Mouse (Mus musculus): ENCODE data around the gene Kpnb1.

The Kpnb1 gene

DNA sequence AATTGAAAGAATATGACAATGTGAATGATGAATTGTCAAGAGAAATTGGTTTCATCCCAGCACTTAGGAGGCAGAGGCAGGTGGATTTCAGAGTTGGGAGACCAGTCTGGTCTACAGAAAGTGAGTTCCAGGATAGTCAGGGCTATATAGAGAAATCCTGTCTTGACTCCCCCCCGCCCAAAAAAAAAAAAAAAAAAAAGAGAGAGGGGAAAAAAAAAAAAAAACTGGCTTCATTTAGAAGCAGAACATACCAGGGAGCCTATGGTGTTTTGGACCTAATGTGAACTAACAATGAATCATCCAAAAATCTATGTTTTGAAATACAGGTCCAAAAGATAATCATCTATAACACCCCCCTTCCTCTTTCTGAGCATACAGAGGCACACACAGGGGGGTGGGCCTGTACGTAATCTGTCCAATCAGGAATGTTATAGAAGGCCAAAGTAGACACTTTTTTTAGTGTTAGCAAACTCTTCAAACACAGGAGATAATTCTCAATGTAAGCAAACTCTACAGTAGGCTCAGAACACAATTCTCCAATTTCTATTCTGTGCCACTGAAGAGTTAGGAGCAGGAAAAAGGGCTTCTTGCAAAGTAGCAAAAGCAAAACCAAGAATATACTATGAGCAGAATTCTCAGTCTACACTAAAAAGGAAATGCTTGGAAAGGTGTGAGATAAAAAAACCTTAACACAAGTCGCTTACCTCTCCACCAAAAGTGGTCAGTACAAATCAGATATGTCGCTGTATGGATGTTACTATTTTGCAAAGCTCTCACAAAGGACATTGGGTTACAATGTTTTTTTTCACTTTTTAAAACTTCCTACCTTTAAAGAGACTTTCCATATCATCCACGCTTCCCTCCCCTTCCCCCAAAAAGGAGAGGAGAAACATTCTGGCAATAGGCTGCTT, 1.7 kb downstream of the Kpnb1 start:
- DNase-seq, result no peak

DNA sequence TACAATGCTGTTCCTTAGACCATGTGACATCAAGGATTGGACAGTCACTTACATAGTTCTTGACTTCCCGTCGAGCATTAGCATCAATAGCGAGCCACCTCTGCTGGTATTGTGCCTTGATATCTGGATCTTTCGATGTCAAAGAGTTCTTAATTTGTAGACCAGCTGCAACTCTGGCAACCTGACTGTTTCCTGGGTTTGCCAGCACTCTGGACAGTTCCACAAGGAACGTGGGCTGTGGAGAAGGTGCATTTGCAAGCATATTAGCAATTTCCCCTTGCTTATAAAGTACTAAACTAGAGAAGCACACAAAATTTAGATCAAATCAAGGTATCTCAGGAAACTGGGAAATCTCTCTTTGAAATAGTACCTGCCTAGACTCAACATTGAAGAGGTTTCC, 2.8 kb downstream of the Kpnb1 start:
- DNase-seq, result no peak

DNA sequence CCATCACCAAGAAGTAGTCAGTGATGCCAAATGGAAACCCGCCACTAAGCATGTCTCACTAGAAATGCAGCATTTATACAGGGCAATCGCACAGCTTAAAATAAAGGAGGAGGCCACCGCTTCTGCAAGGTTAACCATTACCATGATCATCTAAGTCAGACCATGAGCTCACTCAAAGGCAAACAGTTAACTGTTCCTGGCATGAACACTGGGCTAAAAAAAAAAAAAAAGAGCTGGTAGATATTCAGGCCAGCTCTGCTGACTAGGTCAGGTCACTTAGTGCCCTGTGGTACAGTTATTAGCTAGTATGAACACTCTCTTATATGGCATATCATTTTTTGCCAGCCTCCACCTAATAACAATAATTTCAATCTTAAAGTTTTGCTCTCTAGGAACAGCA, 5.2 kb downstream of the Kpnb1 start:
- DNase-seq, result no peak

DNA sequence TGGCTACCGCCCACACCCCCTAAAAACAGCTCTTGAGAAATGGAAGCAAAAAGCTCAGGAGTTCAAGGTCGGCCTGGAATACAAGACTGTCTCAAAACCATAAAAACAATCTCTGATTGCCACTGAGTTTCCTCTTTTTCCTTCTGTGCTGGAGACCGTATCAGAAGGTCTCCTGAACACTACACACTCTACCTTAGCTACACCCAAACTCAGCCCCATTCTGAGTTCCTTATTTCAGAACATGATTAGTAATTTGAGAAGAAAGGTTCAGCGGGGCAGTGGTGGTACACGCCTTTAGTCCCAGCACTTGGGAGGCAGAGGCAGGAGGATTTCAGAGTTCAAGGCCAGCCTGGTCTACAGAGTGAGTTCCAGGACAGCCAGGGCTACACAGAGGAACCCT, 6.6 kb downstream of the Kpnb1 start:
- no peak for DNase-seq

DNA sequence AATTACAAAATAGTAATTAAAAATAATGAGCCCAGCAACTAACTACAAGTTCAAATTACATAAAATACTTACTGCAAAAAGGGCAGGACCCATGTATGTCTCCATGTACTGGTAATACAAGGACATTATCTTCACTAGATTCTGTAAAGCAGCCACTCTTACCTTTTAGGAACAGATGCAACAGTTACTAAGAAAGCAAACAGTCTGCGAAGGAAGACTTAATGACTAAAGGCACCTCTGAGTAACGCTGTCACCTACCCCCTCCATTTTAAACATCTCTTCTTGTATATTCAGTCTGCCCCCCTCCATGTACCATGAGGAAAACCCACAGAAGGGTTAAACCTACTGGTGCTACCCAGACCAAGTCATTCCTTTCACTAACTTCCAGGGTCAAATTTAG, 9.5 kb downstream of the Kpnb1 start:
- no peak for DNase-seq

DNA sequence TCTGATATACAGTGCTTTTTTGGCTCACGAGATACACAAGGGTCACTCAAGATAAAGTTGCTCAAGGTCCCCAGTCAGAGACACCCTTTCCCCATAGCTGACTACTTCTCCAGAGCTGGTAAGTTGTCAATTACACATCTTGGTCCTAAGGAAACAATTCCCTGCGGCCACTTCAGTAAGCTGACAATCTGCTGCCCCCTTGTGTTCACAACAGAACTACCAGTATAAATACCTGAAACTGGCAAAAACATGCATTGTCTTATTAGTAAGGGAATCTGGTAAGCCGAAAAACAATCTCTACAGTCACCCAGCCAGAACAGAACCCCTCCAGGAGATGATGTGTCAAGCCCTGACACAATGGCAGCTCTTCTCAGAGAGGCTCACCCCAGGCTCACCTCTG, 10.8 kb downstream of the Kpnb1 start:
- DNase-seq, result no peak

DNA sequence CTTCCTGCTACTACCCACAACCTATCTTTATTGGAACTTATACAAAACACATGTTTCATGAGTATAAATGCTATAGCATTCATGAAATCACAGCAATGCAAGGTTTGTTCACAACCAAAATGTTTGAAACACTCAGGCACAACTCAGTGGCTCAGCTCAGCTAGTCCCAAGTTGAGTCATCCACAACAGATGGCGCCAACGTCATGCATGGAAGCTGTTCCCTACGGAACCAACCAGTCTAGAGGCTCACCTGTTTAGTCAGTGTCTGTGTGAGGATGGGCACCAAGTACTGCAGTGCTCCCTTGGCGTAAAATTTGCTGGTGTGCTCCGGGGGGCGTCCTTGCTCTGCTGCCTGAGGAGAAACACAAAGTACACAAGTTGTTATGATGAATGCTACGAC, 12.2 kb downstream of the Kpnb1 start:
- DNase-seq, result peak; percentile 81

DNA sequence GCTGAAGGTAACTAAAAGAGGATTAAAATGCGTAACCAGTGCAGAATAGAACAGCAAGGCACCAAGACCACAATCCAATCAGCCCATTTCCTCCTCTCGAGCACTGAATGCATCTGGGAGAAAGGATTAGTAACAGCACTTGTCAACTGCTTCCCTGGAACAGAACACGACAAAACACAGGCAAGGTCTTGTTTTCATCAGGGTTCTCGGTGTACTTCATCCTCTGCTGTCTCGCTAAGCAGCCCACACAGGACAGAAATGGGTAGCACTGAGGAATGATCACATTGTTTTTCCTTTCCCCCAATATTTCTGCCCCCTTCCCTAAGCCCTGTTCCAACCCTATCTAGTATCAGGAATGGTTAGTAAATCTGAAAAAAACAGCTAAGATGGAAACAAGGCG, 27.3 kb downstream of the Kpnb1 start:
- peak; percentile 56 for DNase-seq

DNA sequence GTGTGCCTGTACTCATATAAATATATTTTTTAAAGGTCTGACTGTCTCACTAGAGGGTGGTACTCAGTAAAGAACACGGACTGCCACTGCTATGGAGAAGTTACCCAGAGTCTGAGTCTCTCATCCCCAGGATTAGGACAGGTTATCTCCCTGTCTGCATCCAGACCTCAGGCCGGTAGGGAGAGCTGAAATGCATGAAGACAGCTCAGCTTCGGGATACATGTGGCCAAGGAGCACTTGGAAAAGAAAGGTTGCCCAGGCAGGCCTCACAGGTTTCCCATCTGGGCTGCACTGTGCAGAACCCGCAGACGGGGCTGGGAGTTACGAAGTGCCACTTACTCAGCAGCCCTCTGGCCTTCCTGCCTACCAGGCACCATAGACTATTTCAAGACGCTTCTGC, 30.7 kb downstream of the Kpnb1 start:
- no peak for DNase-seq

DNA sequence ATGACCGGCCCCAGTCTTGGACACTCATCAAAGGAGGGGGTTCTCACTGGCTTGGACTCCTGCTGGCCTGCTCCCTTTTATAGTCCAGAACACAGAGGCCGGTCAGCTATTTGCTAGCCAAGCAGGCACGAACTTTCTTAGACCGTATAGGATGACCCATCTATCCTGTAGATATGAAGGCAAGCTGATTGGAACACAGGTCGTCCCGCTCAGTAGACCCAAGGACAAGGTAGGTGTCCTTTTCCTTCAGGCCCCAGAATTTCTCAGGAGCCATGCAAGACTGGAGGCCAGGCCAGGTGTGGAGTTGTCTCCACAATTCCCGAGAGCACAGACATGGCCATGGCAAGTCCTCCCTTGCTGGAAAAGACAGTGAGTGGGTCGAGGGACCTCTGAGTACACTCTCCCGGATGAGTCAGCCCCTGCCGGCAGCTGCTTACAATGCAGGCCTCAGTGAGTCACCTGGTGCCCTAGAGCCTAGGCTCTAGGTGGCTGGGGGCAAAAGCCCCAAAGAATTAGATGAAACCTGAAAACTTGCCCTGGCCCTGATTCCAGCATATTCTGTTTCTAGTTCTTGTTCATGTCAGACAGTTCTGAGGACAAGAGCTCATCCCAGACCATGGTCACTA, 34.9 kb downstream of the Kpnb1 start:
- DNase-seq, result no peak

DNA sequence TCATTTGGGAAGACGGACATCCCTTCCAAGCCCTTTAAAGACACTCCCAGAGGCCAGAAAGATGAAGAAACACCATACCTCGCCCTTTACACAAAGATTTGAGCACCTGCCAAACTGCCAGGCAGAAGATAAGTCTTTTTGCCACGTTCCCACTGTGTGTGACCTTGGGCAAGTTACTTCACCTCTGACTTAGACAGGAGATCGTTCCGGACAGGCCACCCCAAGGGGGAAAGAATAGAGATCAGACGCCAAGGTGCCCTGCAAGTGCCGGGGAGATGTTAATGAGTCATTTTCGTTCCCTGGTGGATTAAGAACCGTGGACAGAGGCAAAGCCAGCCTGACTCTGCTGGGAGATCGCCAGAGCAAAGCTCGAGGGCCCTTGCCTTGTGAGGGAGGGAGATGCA, 35.7 kb downstream of the Kpnb1 start:
- DNase-seq, result no peak

DNA sequence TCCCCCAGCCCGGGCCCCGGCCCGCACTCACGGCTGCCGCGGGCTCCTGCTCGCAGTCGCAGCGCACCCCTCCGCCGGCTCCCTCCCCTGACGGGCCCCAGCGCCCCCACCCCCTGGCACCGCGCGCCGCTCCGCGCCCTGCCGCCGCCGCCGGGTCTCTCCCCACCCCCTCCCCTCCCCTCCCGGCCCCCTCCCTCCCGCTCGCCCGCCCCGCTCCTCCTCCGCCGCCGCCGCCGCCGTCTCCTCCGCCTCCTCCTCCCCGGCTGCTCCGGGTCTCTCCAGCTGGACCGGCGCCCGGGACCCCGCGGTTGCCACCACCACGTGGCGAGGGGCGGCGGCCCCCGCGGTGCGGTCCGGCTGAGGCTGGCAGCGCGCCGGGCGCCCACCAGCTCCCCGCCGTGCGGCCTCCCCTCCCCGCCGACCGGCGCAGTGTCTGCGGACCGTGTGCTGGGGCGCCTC, 36.3 kb downstream of the Kpnb1 start, which contains the start of gene Tbkbp1:
Gene Tbkbp1 (minus strand): TSS at position 153 of the 459 bp plus-strand sequence.
- no peak for DNase-seq

DNA sequence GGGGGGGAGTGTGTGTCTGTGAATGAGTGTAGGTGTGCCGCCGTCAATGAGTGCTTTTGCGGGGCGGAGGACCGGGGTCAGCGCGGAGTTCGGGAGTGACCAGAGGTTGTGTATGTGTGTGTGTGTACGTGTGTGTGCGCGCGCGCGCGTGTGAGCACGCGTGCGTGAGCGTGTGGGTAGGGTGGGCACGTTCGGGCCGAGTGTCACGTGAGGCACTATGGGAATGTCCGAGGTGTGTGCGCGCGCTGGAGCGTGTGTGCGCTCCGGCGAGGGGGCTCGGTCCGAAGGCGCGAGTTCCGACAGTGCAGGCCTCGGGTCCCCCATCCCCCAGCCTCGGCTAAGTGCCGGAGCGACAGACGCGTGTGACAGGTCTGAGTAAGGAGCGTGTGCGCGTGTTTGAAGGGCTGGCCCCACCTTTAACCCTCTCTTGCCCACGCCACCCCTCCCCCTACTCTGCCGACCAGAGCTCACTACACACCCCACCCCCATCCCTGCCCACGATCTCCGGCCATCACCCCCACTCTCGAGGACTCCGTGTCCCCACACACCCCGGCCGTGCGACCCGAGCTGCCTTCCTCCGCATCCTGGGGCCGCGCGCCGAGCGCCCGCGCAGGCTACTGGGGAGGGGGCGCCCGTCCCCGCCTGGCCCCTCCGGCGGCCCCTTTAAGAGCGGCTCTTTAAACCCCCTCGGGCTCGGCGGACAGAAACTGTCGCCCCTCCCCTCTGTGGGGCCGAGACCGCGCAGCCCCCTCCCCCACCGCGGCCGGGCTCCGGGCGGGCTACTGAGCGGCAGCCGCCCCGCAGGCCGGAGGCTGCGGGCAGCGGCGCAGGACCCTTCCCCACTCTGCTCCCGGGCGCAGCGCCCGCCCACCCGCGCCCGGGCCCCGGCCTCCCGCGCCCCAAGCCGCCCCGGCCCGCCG, 37.0 kb downstream of the Kpnb1 start:
- DNase-seq, result peak; percentile 77

DNA sequence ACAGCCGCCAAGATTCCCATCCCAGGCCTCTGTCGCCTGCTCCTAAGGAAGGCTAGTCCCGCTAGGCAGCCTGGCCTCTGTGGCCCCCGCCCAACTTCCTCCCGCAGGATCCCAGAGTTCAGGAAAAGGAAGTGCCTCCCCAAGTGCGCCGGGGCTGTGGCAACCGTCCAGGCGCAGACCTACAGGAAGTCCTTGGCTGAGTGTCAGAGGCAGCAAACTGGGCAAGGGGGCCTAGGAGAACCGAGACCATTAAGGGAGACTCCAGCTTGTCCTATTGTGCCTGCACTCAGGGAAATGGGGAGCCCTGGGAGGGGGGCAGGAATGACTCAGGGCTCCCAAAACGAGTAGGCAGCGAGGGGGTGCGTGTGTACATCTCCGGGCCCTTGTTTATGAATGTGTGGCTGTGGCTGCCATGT, 37.7 kb downstream of the Kpnb1 start:
- DNase-seq, result no peak

DNA sequence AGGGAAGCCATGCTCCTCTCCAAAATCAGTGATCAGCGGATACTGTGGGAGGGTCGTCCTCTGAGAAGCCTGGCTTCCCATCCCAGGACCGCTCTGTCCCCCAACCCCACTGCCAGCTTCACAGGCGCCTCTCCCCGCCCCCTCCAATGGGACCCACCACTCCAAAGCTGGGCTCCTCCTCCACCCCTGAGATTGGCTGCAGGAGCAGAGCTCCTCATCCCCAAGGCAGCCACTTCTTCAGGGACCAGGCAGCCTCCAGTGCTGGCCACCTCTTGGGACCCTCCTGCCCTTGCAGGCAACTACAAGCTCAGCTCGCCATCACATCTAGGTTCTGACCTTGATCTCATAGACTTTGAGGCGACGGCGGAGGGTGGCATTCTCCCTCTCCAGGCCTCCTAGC, 38.7 kb downstream of the Kpnb1 start:
- DNase-seq, result no peak

DNA sequence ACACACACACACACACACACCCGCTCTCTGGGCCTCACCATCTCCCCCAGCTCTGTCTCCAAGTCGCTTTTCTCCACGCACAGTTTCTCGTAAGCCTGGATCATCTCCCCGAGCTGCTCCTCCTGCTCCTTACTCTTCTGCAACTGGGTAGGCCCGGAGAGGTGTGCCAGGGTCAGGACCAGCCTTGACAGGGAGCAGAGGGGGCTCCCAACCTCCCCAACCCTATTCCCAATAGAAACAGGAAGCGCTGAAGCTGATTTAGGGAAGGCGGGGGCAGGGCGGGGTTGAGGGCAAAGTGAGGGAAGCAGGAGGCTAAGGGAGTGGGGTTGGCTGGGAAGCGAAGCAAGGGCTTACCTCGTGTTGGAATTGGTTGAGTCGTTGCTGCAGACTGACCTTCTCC, 39.1 kb downstream of the Kpnb1 start:
- no peak for DNase-seq

DNA sequence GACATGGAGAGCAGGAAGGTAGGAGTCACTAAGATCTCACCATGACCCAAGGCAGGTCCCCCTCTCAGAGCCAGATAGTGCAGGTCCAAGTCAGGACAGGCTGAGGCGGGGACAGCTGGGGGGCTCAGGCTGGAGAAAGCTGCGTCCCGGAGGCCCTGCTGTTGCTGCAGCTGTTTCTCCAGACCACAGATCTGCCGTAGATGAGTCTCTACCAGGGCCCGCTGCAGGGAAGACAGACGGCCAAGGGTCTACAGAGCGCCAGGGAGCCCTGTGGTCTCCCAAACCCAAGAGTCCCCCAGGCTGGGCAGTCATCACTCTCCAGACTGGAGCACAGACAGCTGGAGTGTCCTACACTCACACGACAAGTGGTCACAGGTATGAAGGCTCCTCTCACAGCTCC, 40.3 kb downstream of the Kpnb1 start:
- no peak for DNase-seq

DNA sequence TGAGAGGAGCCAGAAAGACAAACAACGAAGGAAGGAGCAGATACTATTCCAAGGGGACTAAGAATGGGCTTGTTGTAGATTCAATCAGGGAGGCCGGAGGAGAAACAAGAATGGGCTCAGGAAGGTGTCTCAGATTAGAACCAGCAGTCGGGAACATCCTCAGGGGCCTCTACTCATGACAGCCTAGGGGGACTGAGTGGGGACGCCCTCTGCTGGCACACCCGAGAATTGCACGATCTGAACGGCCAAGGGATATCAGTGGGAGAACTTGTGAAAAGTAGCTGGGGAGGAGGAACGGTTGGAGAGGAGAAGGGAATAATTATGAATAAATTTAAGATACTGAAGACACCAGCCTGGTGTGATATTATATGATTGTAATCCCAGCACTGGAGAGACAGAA, 41.0 kb downstream of the Kpnb1 start:
- DNase-seq, result peak; percentile 65

DNA sequence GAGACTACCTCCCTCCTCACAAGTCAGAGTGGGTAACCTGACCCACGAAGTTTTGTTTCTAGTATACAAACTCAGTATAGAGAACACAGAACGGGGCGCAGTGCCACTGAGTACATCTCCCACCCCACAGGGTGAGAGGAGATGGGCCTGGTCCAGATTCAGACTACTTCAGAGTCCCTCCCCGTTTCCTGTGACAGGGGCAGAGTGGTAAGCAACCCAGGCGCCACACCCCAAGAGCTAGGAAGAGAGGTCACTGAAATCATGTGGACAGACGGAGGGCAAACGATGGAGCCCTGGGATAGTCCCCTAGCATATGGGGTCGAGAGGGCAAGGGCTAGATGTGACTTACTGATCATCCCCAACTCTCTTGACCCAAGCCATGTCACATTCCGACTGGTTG, 41.7 kb downstream of the Kpnb1 start:
- DNase-seq, result no peak

DNA sequence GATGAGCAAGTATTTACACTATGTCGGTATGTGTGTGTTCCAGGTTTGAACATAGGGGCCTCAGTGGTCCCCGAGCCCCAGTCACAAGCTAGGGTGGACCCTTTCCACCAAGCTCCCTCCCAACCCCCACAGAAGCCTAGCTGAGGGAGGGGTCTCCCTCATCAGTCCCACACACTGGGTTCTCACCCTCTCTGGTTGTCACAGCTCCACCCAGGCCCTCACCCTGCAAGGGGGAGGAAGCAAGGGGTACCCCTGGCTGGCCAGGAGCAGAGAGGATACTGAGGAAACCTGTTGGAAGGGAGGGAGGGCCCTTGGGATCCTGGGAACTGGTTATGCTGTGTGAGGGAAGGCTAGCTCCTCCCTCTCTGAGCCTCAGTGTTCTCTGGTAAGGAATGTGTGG, 42.4 kb downstream of the Kpnb1 start:
- DNase-seq, result no peak

DNA sequence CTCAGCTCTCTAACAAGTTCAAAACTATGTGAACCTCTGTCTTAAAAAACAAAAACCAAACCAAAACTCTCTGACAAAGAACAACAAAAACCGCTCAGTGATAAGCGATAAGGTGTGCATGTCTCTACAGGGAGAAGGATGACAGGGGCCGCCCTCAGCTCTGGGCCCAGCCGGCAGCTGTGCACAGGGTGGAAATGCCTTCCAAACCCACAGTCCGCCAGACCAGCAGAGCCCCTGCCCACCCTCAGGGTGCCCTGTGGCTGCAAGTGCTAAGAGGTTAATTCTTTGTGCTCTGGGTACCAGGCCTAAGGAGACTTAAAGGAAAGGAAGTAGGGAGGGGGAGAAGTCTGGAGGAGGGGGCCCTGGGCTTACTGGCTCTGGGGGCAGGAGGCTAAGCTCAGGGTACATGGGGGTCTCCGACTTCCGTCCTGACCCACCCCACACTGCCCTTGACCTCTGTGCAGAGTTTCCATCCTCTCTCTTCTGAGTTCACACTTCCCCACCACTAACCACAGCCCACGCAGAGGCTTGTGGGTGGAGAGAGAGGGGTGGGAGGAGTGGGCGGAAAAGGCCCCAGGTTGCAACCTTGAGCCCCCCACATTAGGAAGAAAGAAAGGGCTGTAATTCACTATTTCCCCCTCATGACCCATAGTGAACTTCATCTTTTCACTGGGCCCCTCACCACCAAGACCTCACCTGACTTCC, 44.3 kb downstream of the Kpnb1 start:
- DNase-seq, result no peak

DNA sequence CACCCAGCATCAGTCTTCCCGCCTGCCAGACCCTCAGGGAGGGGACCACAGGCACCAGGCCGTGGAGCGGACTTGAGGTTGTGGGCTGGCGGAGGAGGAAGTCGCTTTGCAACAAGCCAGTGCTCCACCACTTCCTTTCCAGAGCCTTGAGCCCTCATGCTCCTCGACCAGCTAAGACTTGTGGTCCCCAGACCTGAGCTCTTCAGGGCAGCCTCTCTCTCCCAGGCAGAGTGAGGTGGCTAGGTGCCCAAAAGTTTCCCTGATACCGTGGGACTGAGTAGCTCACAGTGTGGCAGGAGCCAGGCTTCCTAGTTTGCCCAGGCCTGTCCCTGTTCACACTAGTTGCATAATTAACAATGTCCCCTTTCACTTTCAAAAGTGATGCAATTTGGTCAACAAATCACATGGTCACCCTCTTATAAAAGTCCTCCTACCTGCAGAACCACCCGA, 45.5 kb downstream of the Kpnb1 start:
- no peak for DNase-seq

DNA sequence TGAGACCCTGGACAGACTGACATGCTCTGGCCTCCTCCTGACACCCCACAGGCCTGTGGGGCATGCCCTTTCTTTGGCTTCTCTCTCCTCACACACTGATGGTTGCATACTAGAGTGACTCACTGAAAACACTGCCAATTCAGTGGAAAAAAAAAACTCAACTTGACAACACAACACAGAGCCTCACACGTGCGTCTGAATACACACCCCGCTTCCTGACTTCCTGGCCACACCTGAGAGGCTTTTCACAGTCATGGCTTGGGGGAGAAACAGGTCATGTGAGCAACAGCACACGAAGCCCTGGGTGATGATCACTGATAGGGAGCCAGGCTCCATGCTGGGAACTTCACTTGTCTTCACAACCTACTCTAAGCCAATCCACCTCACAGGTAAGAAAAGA, 46.9 kb downstream of the Kpnb1 start:
- no peak for DNase-seq

Measured in layer of hippocampus, adult 9-11 months (tissue).